In the genomic region with DNA sequence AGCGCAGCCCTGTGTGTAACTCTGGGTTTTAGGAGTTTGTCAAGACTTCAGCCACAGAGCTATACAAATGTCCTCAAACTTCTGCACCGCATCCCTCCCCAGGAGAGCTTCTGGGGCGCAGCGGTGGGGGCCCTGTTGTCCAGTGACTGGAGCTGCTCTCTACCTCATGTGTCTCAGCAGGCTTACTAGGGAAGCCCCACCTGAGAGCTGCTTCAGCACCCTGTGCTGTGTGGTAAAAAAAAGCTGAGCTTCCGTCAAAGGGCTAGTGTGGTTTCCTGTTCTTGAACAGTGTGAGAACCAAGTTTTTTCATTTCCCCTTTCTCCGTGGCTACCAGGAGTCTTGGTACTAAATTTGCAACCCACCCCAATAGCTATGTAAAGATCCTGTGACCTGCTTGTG, we compare ENCODE assay signal across 9 mouse cellular contexts. TPM values are rescaled to one million over a fixed set of nuclear protein-coding genes. Genes with fewer than 3 reads are reported as not detected.
A peak's percentile ranks its signal among the peaks of the same experiment; 100 is the strongest.
DNase-seq lines count a peak whose midpoint lies in the region; ATAC-seq lines count a peak whose summit lies in the region.
"Had no signal": no experiment of that assay in that cellular context is flagged by ENCODE, and none has a peak within 500 bp of the region (broad histone marks: within the 10 kb centered on the region; RNA-seq: fewer than 3 reads in every experiment).

No protein-coding gene starts in this region.

- no peak for ATAC-seq in lung, embryonic 15.5 days (ENCODE audit: borderline replicate concordance, extremely low read depth, low FRiP score, low TSS enrichment)
- no peak for ATAC-seq in heart, embryonic 12.5 days (ENCODE audit: insufficient number of reproducible peaks, low FRiP score)
- ATAC-seq in hindbrain, embryonic 16.5 days: no peak

- peak overlapping the region; percentile 21; the same call in 1 of the 2 replicates for H3K4me2 ChIP-seq in lung, embryonic 15.5 days
- H3K4me2 ChIP-seq in heart, embryonic 12.5 days: no peak overlapping the region
- no peak overlapping the region for H3K4me2 ChIP-seq in hindbrain, embryonic 16.5 days (ENCODE audit: low read length)

- 0 out of 2 replicates have a peak, but pooled peaks cover 4% of the 10 kb centered on the region for H3K36me3 ChIP-seq in lung, embryonic 15.5 days
- H3K36me3 ChIP-seq in heart, embryonic 12.5 days: peaks cover 13% of the 10 kb centered on the region; the same call in 1 of the 2 replicates
- H3K36me3 ChIP-seq in hindbrain, embryonic 16.5 days (ENCODE audit: control insufficient read depth, insufficient read depth, low read length): no peaks in the 10 kb centered on the region; the same call in 1 of the 2 replicates

- 65% methylated on average over 6 of the region's 6 CpGs for WGBS in lung, embryonic 15.5 days
- 65% methylated on average over 6 of the region's 6 CpGs for whole genome bisulfite sequencing in heart, embryonic 12.5 days
- 82% methylated on average over 6 of the region's 6 CpGs for WGBS in hindbrain, embryonic 16.5 days

- no peak overlapping the region for H3K4me3 ChIP-seq in lung, embryonic 15.5 days
- H3K4me3 ChIP-seq in heart, embryonic 12.5 days: no peak overlapping the region
- no peak overlapping the region for H3K4me3 ChIP-seq in hindbrain, embryonic 16.5 days (ENCODE audit: low read length)

- H3K27ac ChIP-seq in lung, embryonic 15.5 days: peak overlapping the region; percentile 90
- H3K27ac ChIP-seq in heart, embryonic 12.5 days (ENCODE audit: poor library complexity, severe bottlenecking): peak overlapping the region; percentile 75; the same call in 1 of the 2 replicates
- H3K27ac ChIP-seq in hindbrain, embryonic 16.5 days (ENCODE audit: low read depth, low read length): no peak overlapping the region

- no peak overlapping the region for H3K9ac ChIP-seq in lung, embryonic 15.5 days
- H3K9ac ChIP-seq in heart, embryonic 12.5 days: no peak overlapping the region
- no peak overlapping the region for H3K9ac ChIP-seq in hindbrain, embryonic 16.5 days (ENCODE audit: low read depth, low read length)

- no peak for DNase-seq in lung, postnatal 14 days
- peak; percentile 48 to 53 for DNase-seq in lung, postnatal 4 days
- DNase-seq in thymus, postnatal 25 days: peak; percentile 70
- no peak for DNase-seq in cerebellum, postnatal 25 days
- DNase-seq in testis, postnatal 14 days (ENCODE audit: low spot score): no peak
- DNase-seq: adrenal gland, postnatal 36 days had no signal

- no peaks in the 10 kb centered on the region for H3K27me3 ChIP-seq in lung, embryonic 15.5 days
- no peaks in the 10 kb centered on the region for H3K27me3 ChIP-seq in heart, embryonic 12.5 days (replicated peaks)
- no peaks in the 10 kb centered on the region for H3K27me3 ChIP-seq in hindbrain, embryonic 16.5 days (replicated peaks; ENCODE audit: control insufficient read depth, insufficient read depth, low read length)

- H3K9me3 ChIP-seq in lung, embryonic 15.5 days: no peaks in the 10 kb centered on the region
- no peaks in the 10 kb centered on the region for H3K9me3 ChIP-seq in heart, embryonic 12.5 days (replicated peaks)
- no peaks in the 10 kb centered on the region for H3K9me3 ChIP-seq in hindbrain, embryonic 16.5 days (ENCODE audit: control insufficient read depth, low read length)

- peaks cover 46% of the 10 kb centered on the region for H3K4me1 ChIP-seq in lung, embryonic 15.5 days
- H3K4me1 ChIP-seq in heart, embryonic 12.5 days (replicated peaks): peaks cover 52% of the 10 kb centered on the region
- peaks cover 11% of the 10 kb centered on the region for H3K4me1 ChIP-seq in hindbrain, embryonic 16.5 days (ENCODE audit: control insufficient read depth, insufficient read depth, low read depth, low read length)

RNA-seq across cellular contexts. Expression of gene Cib1, which starts 22.9 kb away (rescaled TPM):
- 79.1 and 90.8 TPM in 2 replicates for polyA plus RNA-seq in lung, embryonic 15.5 days (2015; fragmentation: Nextera tagmentation; extraction: Ambion mirVana)
- polyA plus RNA-seq in heart, embryonic 12.5 days (2016; fragmentation: Nextera tagmentation; extraction: Ambion mirVana): 43.4 and 47.3 TPM in 2 replicates
- polyA plus RNA-seq in hindbrain, embryonic 16.5 days (2015; fragmentation: Nextera tagmentation; extraction: Ambion mirVana): 42.4 and 42.6 TPM in 2 replicates

RNA-seq across cellular contexts. Expression of gene Gdpgp1, which starts 23.0 kb away (rescaled TPM):
- polyA plus RNA-seq in lung, embryonic 15.5 days (2015; fragmentation: Nextera tagmentation; extraction: Ambion mirVana): 3.0 and 4.0 TPM in 2 replicates
- polyA plus RNA-seq in heart, embryonic 12.5 days (2016; fragmentation: Nextera tagmentation; extraction: Ambion mirVana): 3.6 and 3.9 TPM in 2 replicates
- polyA plus RNA-seq in hindbrain, embryonic 16.5 days (2015; fragmentation: Nextera tagmentation; extraction: Ambion mirVana): 4.5 and 4.9 TPM in 2 replicates

RNA-seq across cellular contexts. Expression of gene Sema4b, which starts 23.0 kb away (rescaled TPM):
- polyA plus RNA-seq in lung, embryonic 15.5 days (2015; fragmentation: Nextera tagmentation; extraction: Ambion mirVana): 13.7 and 14.9 TPM in 2 replicates
- 10.3 and 10.7 TPM in 2 replicates for polyA plus RNA-seq in heart, embryonic 12.5 days (2016; fragmentation: Nextera tagmentation; extraction: Ambion mirVana)
- polyA plus RNA-seq in hindbrain, embryonic 16.5 days (2015; fragmentation: Nextera tagmentation; extraction: Ambion mirVana): 21.1 and 24.3 TPM in 2 replicates

RNA-seq across cellular contexts. Expression of gene Ttll13, which starts 36.5 kb away (rescaled TPM):
- 0.73 and 0.93 TPM in 2 replicates for polyA plus RNA-seq in lung, embryonic 15.5 days (2015; fragmentation: Nextera tagmentation; extraction: Ambion mirVana)
- polyA plus RNA-seq in heart, embryonic 12.5 days (2016; fragmentation: Nextera tagmentation; extraction: Ambion mirVana): 0.26 and 0.37 TPM in 2 replicates
- 3.3 TPM in 2 replicates for polyA plus RNA-seq in hindbrain, embryonic 16.5 days (2015; fragmentation: Nextera tagmentation; extraction: Ambion mirVana)

RNA-seq across cellular contexts. Expression of gene Ngrn, which starts 51.3 kb away (rescaled TPM):
- polyA plus RNA-seq in lung, embryonic 15.5 days (2015; fragmentation: Nextera tagmentation; extraction: Ambion mirVana): 44.6 and 45.7 TPM in 2 replicates
- polyA plus RNA-seq in heart, embryonic 12.5 days (2016; fragmentation: Nextera tagmentation; extraction: Ambion mirVana): 43.0 and 43.4 TPM in 2 replicates
- polyA plus RNA-seq in hindbrain, embryonic 16.5 days (2015; fragmentation: Nextera tagmentation; extraction: Ambion mirVana): 71.6 and 75.9 TPM in 2 replicates

Comparison
In these comparisons a context has a peak if more than half of its experiments do, and no peak if none do; other contexts are left out.
1. DNase-seq: peak in lung, postnatal 4 days (2 of 2) and thymus, postnatal 25 days (single experiment); none in lung, postnatal 14 days (single experiment), cerebellum, postnatal 25 days (0 of 2) and testis, postnatal 14 days (single experiment).